Mouse (Mus musculus) adrenal gland, adult 18-20 months (tissue): ENCODE measurements at regions not wholly inside any gene's neighbourhood (a gene's known extent, or its start where the extent isn't known, plus 50 kb on each side); places are given as distances from the start of the nearest gene placed in this dataset.

ENCODE experiments used
- DNase-seq, 2 experiments: peaks; one replicate each; pipeline ENCODE4 v3.0.0; 2021 to 2022; ENCODE audit warnings: low spot score in 2 of 2

GRCm38 (mm10) chr6:98767858-98768336, 425.3 kb upstream of the Gm765 start:
- no peak for DNase-seq

- DNase-seq = no peak
Observed at GRCm38 (mm10) chr6:98754487-98754886, 411.9 kb upstream of the Gm765 start.

GRCm38 (mm10) chr6:98748618-98749017, 406.1 kb upstream of the Gm765 start:
- no peak for DNase-seq

- DNase-seq = no peak
Observed at GRCm38 (mm10) chr6:98746976-98747375, 404.4 kb upstream of the Gm765 start.

GRCm38 (mm10) chr6:98740447-98740846, 397.9 kb upstream of the Gm765 start:
- DNase-seq = no peak

GRCm38 (mm10) chr6:98731010-98731530, 388.5 kb upstream of the Gm765 start:
- no peak for DNase-seq

GRCm38 (mm10) chr6:98726605-98727144, 384.1 kb upstream of the Gm765 start:
- no peak for DNase-seq

GRCm38 (mm10) chr6:98704887-98705622, 362.5 kb upstream of the Gm765 start:
- no peak for DNase-seq

- no peak for DNase-seq
Observed at GRCm38 (mm10) chr6:98697571-98697970, 355.0 kb upstream of the Gm765 start.

GRCm38 (mm10) chr6:98693411-98693810, 350.9 kb upstream of the Gm765 start:
- no peak for DNase-seq

- DNase-seq = no peak
Observed at GRCm38 (mm10) chr6:98690133-98690532, 347.6 kb upstream of the Gm765 start.

GRCm38 (mm10) chr6:98689395-98689794, 346.8 kb upstream of the Gm765 start:
- no peak for DNase-seq

- DNase-seq = no peak
Observed at GRCm38 (mm10) chr6:98688624-98689023, 346.1 kb upstream of the Gm765 start.

GRCm38 (mm10) chr6:98666388-98666989, 323.9 kb upstream of the Gm765 start:
- DNase-seq = no peak

- no peak for DNase-seq
Observed at GRCm38 (mm10) chr6:98651827-98652226, 309.3 kb upstream of the Gm765 start.

- DNase-seq = no peak
Observed at GRCm38 (mm10) chr6:98651315-98651714, 308.8 kb upstream of the Gm765 start.

GRCm38 (mm10) chr6:98640316-98640715, 297.8 kb upstream of the Gm765 start:
- no peak for DNase-seq

- DNase-seq = no peak
Observed at GRCm38 (mm10) chr6:98635816-98636215, 293.3 kb upstream of the Gm765 start.

GRCm38 (mm10) chr6:98632278-98633063, 289.9 kb upstream of the Gm765 start:
- no peak for DNase-seq

GRCm38 (mm10) chr6:98631269-98631668, 288.7 kb upstream of the Gm765 start:
- DNase-seq = no peak

- no peak for DNase-seq
Observed at GRCm38 (mm10) chr6:98629646-98630045, 287.1 kb upstream of the Gm765 start.
